Mouse (Mus musculus) cortical plate, adult 2 months (tissue): ENCODE data around the gene Sptbn4.

Experiments used
- CTCF ChIP-seq: fragments of 200-500 bp; IDR thresholded peaks from 2 replicates; pipeline ENCODE4 v1.5.1; 2011; ENCODE audit warnings: mild to moderate bottlenecking, control low read depth, low read length; ENCODE audit not compliant: insufficient read depth; ENCODE audit errors: extremely low read depth
- POLR2A ChIP-seq: fragments of 200-500 bp; IDR thresholded peaks from 2 replicates; pipeline ENCODE4 v1.6.1; 2011; ENCODE audit warnings: mild to moderate bottlenecking, low read length, control low read depth; ENCODE audit not compliant: insufficient read depth; ENCODE audit errors: extremely low read depth

- TF ChIP-seq CTCF (no peak), POLR2A (no peak)
Measured at GRCm38 (mm10) chr7:27448421-27449206, 1.1 kb upstream of the Sptbn4 start.
